ENCODE assay signal across 29 mouse cellular contexts in genomic region chr2:105301531-105301930, GRCm38 (mm10).
DNase-seq lines count a peak whose midpoint lies in the region; ATAC-seq and TF ChIP-seq lines count a peak whose summit lies in the region.
"Had no signal": no experiment of that assay in that cellular context is flagged by ENCODE, and none has a peak within 500 bp of the region (broad histone marks: within the 10 kb centered on the region; RNA-seq: fewer than 3 reads in every experiment).

No protein-coding gene starts in this region.

- H3K4me3 ChIP-seq in heart, embryonic 12.5 days: no peak overlapping the region
- H3K4me3 ChIP-seq in embryonic facial prominence, embryonic 14.5 days (ENCODE audit: low read depth, low read length): no peak overlapping the region
- H3K4me3 ChIP-seq: embryonic facial prominence, embryonic 13.5 days; erythroblast, embryonic 14.5 days; heart, adult 2 months; heart, embryonic 13.5 days; left cerebral cortex, adult 2 months; limb, embryonic 12.5 days; liver, embryonic 15.5 days; midbrain, embryonic 15.5 days; neural tube, embryonic 13.5 days; stomach, embryonic 15.5 days had no signal

- H3K4me1 ChIP-seq in heart, embryonic 12.5 days (replicated peaks): peaks cover 5% of the 10 kb centered on the region; the same call in 1 of the 2 replicates
- H3K4me1 ChIP-seq in embryonic facial prominence, embryonic 14.5 days (ENCODE audit: control insufficient read depth, insufficient read depth, low read length): no peaks in the 10 kb centered on the region; the same call in 1 of the 2 replicates
- H3K4me1 ChIP-seq: limb, embryonic 12.5 days; liver, embryonic 15.5 days; midbrain, embryonic 15.5 days; neural tube, embryonic 13.5 days; stomach, embryonic 15.5 days had no signal

- H3K9ac ChIP-seq in heart, embryonic 12.5 days: no peak overlapping the region
- H3K9ac ChIP-seq in embryonic facial prominence, embryonic 14.5 days (ENCODE audit: low read depth, low read length): no peak overlapping the region
- H3K9ac ChIP-seq: embryonic facial prominence, embryonic 13.5 days; heart, embryonic 13.5 days; limb, embryonic 12.5 days; liver, embryonic 15.5 days; lung, embryonic 14.5 days; midbrain, embryonic 15.5 days; neural tube, embryonic 13.5 days; stomach, embryonic 15.5 days had no signal

- no peak overlapping the region for H3K27ac ChIP-seq in heart, embryonic 12.5 days (ENCODE audit: poor library complexity, severe bottlenecking)
- H3K27ac ChIP-seq in embryonic facial prominence, embryonic 14.5 days (replicated peaks; ENCODE audit: low read depth, low read length): no peak overlapping the region
- H3K27ac ChIP-seq: embryonic facial prominence, embryonic 13.5 days; heart, adult 2 months; heart, embryonic 13.5 days; left cerebral cortex, adult 2 months; limb, embryonic 12.5 days; liver, embryonic 15.5 days; midbrain, embryonic 15.5 days; neural tube, embryonic 13.5 days; stomach, embryonic 15.5 days had no signal

- no peak for TF ChIP-seq CTCF in brain, embryonic 14.5 days (IDR thresholded peaks at IDR 0.05; ENCODE audit: borderline replicate concordance, extremely low read depth, insufficient read depth, insufficient read length)

- H3K4me2 ChIP-seq in heart, embryonic 12.5 days: no peak overlapping the region
- H3K4me2 ChIP-seq in embryonic facial prominence, embryonic 14.5 days (ENCODE audit: low read depth, low read length): no peak overlapping the region
- H3K4me2 ChIP-seq: embryonic facial prominence, embryonic 13.5 days; heart, embryonic 13.5 days; limb, embryonic 12.5 days; liver, embryonic 15.5 days; lung, embryonic 14.5 days; midbrain, embryonic 15.5 days; neural tube, embryonic 13.5 days; stomach, embryonic 15.5 days had no signal

- TF ChIP-seq POLR2A in brain, embryonic 14.5 days (IDR thresholded peaks at IDR 0.05; ENCODE audit: borderline replicate concordance, extremely low read depth, insufficient read depth, insufficient read length, poor library complexity, severe bottlenecking): no peak

- ATAC-seq in heart, embryonic 12.5 days (ENCODE audit: insufficient number of reproducible peaks, low FRiP score): no peak
- 0 out of 2 replicates have a peak, but pooled peaks have one; percentile 12 for ATAC-seq in embryonic facial prominence, embryonic 14.5 days (ENCODE audit: low read depth)
- ATAC-seq: activated CD4-positive, CD25-positive, alpha-beta regulatory T cell, adult 4 months; intestine, embryonic 16.5 days; midbrain, embryonic 15.5 days had no signal

- H3K27me3 ChIP-seq in heart, embryonic 12.5 days (replicated peaks): no peaks in the 10 kb centered on the region
- 0 out of 2 replicates have a peak, but pooled peaks cover 3% of the 10 kb centered on the region for H3K27me3 ChIP-seq in embryonic facial prominence, embryonic 14.5 days (replicated peaks; ENCODE audit: control insufficient read depth, insufficient read depth, low read length)
- H3K27me3 ChIP-seq: CH12.LX; heart, embryonic 13.5 days; liver, embryonic 15.5 days; midbrain, embryonic 15.5 days; neural tube, embryonic 13.5 days; stomach, embryonic 15.5 days had no signal

- WGBS in heart, embryonic 12.5 days: 45% methylated on average over 10 of the region's 10 CpGs
- 29% methylated on average over 10 of the region's 10 CpGs for WGBS in embryonic facial prominence, embryonic 14.5 days

- peak; percentile 72 for DNase-seq in heart, adult 11 months
- peak; percentile 72 for DNase-seq in brain, embryonic 14.5 days (ENCODE audit: low read depth)
- DNase-seq in embryonic facial prominence, embryonic 14.5 days (ENCODE audit: low spot score): no peak
- DNase-seq in retina, embryonic 14.5 days (ENCODE audit: low spot score): peak; percentile 17
- no peak for DNase-seq in frontal cortex, postnatal 10 days (ENCODE audit: low spot score in 2 of 2)
- DNase-seq: adrenal gland, adult 2 months; adrenal gland, postnatal 36 days; cerebellum, adult 2 months; cerebellum, postnatal 36 days; gastrocnemius, postnatal 25 days; heart, adult 2 months; heart, postnatal 10 days; kidney, postnatal 25 days; lung, postnatal 14 days; right cerebral cortex, postnatal 25 days had no signal

- H3K36me3 ChIP-seq in heart, embryonic 12.5 days: no peaks in the 10 kb centered on the region
- no peaks in the 10 kb centered on the region for H3K36me3 ChIP-seq in embryonic facial prominence, embryonic 14.5 days (ENCODE audit: control insufficient read depth, insufficient read depth, low read length)
- H3K36me3 ChIP-seq: embryonic facial prominence, embryonic 13.5 days; heart, embryonic 13.5 days; limb, embryonic 12.5 days; liver, embryonic 15.5 days; midbrain, embryonic 15.5 days; neural tube, embryonic 13.5 days; stomach, embryonic 15.5 days had no signal

- peaks cover 5% of the 10 kb centered on the region; the same call in 1 of the 2 replicates for H3K9me3 ChIP-seq in heart, embryonic 12.5 days (replicated peaks)
- H3K9me3 ChIP-seq in embryonic facial prominence, embryonic 14.5 days (ENCODE audit: control insufficient read depth, low read length): no peaks in the 10 kb centered on the region
- H3K9me3 ChIP-seq: heart, embryonic 13.5 days; liver, embryonic 15.5 days; midbrain, embryonic 15.5 days; neural tube, embryonic 13.5 days; stomach, embryonic 15.5 days had no signal

Comparison
In these comparisons a context has a peak if more than half of its experiments do, and no peak if none do; other contexts are left out.
1. DNase-seq: peak in heart, adult 11 months (single experiment), brain, embryonic 14.5 days (single experiment) and retina, embryonic 14.5 days (single experiment); none in embryonic facial prominence, embryonic 14.5 days (single experiment) and frontal cortex, postnatal 10 days (0 of 2).